Mouse (Mus musculus): ENCODE measurements around the gene Nyx. TPM values are rescaled to one million over a fixed set of nuclear protein-coding genes. Genes with fewer than 3 reads are reported as not detected.
A peak's percentile ranks its signal among the peaks of the same experiment; 100 is the strongest.

Nyx gene
- total RNA-seq, 2 experiments from 2014 or later: not detected

GRCm38 (mm10) chrX:13489001-13489400, 23.1 kb downstream of the Nyx start:
- no peak for ATAC-seq (replicated peaks; ENCODE audit: low FRiP score, low TSS enrichment, poor library complexity, severe bottlenecking)

DNA sequence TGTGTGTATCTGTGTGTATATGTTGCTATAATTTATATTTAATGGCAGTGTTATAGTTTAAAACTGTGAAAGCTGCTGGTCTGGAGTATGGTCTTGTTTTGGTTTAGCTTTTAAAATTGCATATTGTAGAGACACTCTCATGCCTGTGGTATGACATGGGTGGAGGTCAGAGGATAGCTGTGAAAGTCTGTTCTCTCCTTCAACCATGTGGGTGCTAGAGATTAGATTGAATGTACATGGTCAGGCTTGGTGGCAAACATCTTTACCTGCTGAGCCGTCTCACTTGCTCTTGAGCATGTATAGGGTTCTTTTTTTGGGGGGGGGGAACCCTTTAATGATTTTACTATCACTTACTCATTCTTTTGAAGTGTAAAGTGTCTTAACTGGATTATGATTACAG, 23.9 kb downstream of the Nyx start:
- ATAC-seq (replicated peaks; ENCODE audit: low FRiP score, low TSS enrichment, poor library complexity, severe bottlenecking): peak; percentile 86

GRCm38 (mm10) chrX:13490941-13491340, 25.0 kb downstream of the Nyx start:
- ATAC-seq (replicated peaks; ENCODE audit: low FRiP score, low TSS enrichment, poor library complexity, severe bottlenecking): no peak

- ATAC-seq (replicated peaks; ENCODE audit: low FRiP score, low TSS enrichment, poor library complexity, severe bottlenecking): no peak
Measured at GRCm38 (mm10) chrX:13492922-13493321, 27.0 kb downstream of the Nyx start.

- peak; percentile 80 for ATAC-seq (replicated peaks; ENCODE audit: low FRiP score, low TSS enrichment, poor library complexity, severe bottlenecking)
Measured at GRCm38 (mm10) chrX:13494892-13495703, 29.2 kb downstream of the Nyx start.

DNA sequence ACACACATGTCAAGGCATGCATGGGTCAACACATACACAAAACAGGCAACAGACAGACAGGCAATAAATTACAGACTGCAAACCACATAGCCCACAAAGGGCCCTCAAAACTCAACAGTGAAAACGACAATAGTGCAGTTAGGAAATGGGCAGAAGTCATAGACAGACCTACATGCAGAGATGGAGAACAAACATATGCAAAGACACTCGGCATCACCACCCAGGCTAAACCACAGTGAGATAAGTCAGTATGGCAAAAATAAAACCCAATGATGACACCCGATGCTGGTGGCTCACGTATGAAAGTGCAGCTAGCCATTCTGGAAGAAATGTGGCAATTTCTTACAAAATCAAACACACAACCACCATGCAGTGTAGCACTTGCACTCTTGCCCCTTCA, 34.4 kb downstream of the Nyx start:
- no peak for ATAC-seq (replicated peaks; ENCODE audit: low FRiP score, low TSS enrichment, poor library complexity, severe bottlenecking)

DNA sequence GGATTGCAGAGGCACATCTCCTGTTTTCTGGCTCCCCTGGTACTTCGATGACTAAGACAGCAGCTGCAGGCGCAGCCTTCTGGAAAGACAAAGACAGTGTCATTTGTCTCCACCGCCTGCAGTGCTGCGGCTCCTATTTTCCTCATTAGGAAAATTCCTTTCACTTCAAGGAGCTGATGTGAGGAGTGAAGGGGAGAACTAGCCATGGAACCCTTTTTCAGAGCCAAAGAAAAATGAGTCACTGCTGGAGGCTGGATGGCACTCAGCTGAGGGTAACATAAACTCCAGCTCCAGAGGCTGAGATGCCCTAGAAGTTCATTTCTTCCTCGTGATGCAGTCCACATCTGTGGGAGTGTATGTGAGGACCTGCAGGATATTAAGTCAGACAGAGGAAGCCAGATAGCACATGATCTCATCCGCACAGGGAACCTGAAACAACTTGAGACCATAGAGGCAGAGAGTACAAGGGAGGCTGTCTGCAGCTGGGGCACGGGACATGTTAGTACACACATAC, 37.0 kb downstream of the Nyx start:
- no peak for ATAC-seq (replicated peaks; ENCODE audit: low FRiP score, low TSS enrichment, poor library complexity, severe bottlenecking)

- ATAC-seq (replicated peaks; ENCODE audit: low FRiP score, low TSS enrichment, poor library complexity, severe bottlenecking): peak; percentile 83
Measured at GRCm38 (mm10) chrX:13504389-13504788, 38.5 kb downstream of the Nyx start.

- no peak for ATAC-seq (replicated peaks; ENCODE audit: low FRiP score, low TSS enrichment, poor library complexity, severe bottlenecking)
Measured at GRCm38 (mm10) chrX:13506376-13506775, 40.5 kb downstream of the Nyx start.

DNA sequence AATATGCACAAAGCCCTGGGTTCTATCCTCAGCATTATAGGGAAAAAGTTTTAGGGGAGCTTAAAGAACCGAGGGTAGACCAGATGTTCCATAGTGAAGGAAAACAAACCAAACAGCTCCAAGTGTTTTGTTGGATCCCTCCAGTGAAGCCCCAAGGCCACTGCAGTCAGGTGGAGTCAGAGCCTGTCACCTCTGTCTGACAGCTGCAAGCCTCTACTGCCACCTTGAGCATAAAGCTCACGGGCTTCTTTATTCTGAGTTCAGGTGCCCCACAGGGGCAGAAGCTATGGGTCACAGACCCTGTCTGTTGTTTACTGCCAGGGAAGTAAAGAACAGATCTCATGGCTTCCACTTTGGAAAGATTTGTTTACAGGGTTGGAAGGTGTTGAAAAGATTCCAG, 47.2 kb downstream of the Nyx start:
- 0 out of 2 replicates have a peak, but pooled peaks have one; percentile 65 for ATAC-seq (replicated peaks; ENCODE audit: low FRiP score, low TSS enrichment, poor library complexity, severe bottlenecking)

DNA sequence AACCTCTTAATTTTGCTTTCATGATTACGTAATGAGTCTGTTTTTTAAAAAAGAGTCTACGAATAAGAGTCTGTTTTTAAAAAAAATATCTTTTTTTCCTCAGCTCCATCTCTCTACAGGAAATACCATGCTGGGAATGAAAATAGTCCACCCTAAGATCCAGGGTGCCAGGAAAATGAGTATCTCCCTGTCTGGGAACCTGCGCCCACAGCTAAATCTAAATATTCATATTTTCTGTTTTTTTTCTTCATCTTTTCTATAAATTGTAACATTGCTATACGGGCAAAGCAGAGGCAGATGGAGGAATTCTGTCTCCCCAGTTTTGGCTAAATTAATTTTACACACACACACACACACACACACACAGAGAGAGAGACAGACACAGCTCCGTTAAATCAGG, 48.0 kb downstream of the Nyx start:
- ATAC-seq (replicated peaks; ENCODE audit: low FRiP score, low TSS enrichment, poor library complexity, severe bottlenecking): no peak

DNA sequence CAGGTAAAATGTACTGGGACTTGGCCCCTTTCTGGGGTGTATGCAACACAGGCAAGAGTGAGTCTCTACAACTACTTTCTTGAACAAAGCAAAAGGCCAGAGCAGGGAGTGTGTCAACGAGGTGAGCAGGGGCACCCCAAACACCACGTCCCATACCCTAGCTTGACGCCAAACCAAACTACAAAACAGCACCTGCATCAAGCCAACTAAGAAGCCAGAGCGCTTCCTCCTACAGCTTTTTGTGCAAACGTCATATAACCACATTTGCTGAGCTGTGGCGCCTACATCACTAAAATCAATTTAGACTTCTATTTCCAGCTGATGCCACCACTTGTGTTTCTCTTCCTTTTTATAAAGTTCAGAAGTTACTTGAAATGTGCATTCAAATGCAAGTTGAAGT, 50.5 kb downstream of the Nyx start:
- ATAC-seq (replicated peaks; ENCODE audit: low FRiP score, low TSS enrichment, poor library complexity, severe bottlenecking): no peak

GRCm38 (mm10) chrX:13518019-13518418, 52.1 kb downstream of the Nyx start:
- no peak for ATAC-seq (replicated peaks; ENCODE audit: low FRiP score, low TSS enrichment, poor library complexity, severe bottlenecking)

GRCm38 (mm10) chrX:13518781-13519407, 53.0 kb downstream of the Nyx start:
- no peak for ATAC-seq (replicated peaks; ENCODE audit: low FRiP score, low TSS enrichment, poor library complexity, severe bottlenecking)

- ATAC-seq (replicated peaks; ENCODE audit: low FRiP score, low TSS enrichment, poor library complexity, severe bottlenecking): no peak
Measured at GRCm38 (mm10) chrX:13519408-13519783, 53.5 kb downstream of the Nyx start.

GRCm38 (mm10) chrX:13520566-13520965, 54.7 kb downstream of the Nyx start:
- no peak for ATAC-seq (replicated peaks; ENCODE audit: low FRiP score, low TSS enrichment, poor library complexity, severe bottlenecking)

- no peak for ATAC-seq (replicated peaks; ENCODE audit: low FRiP score, low TSS enrichment, poor library complexity, severe bottlenecking)
Measured at GRCm38 (mm10) chrX:13521288-13521687, 55.4 kb downstream of the Nyx start.

All from megakaryocyte-erythroid progenitor cell, adult 5-6 weeks (primary cell).